Comparison of ENCODE assay signal across 12 mouse cellular contexts in genomic region chr2:170104396-170104795, GRCm38 (mm10). TPM values are rescaled to one million over a fixed set of nuclear protein-coding genes. Genes with fewer than 3 reads are reported as not detected.
DNase-seq lines count a peak whose midpoint lies in the region; ATAC-seq lines count a peak whose summit lies in the region.
"Had no signal": no experiment of that assay in that cellular context is flagged by ENCODE, and none has a peak within 500 bp of the region (broad histone marks: within the 10 kb centered on the region; RNA-seq: fewer than 3 reads in every experiment).

No protein-coding gene starts in this region.

- no peak overlapping the region for H3K27ac ChIP-seq in liver, embryonic 12.5 days
- H3K27ac ChIP-seq in liver, embryonic 11.5 days (ENCODE audit: low read depth, low read length) = no peak overlapping the region
- H3K27ac ChIP-seq: embryonic facial prominence, embryonic 10.5 days; forebrain, embryonic 13.5 days; gastrocnemius, adult 2 months had no signal

- H3K9ac ChIP-seq in liver, embryonic 12.5 days = no peak overlapping the region
- no peak overlapping the region for H3K9ac ChIP-seq in liver, embryonic 11.5 days (ENCODE audit: low read depth, low read length)
- H3K9ac ChIP-seq: forebrain, embryonic 13.5 days; heart, embryonic 12.5 days had no signal

- no peaks in the 10 kb centered on the region for H3K9me3 ChIP-seq in liver, embryonic 12.5 days (replicated peaks)
- no peaks in the 10 kb centered on the region for H3K9me3 ChIP-seq in liver, embryonic 11.5 days (ENCODE audit: control insufficient read depth, low read length)
- H3K9me3 ChIP-seq: embryonic facial prominence, embryonic 10.5 days; forebrain, embryonic 13.5 days; heart, embryonic 12.5 days had no signal

- intact Hi-C loops in left cerebral cortex, postnatal 14 days (cut with DNase I) = loop anchor here (5.0 kb wide), 2 partner anchors 1042 to 1112 kb away; no protein-coding TSS in a partner anchor

- H3K36me3 ChIP-seq in liver, embryonic 12.5 days = peaks cover 31% of the 10 kb centered on the region
- H3K36me3 ChIP-seq in liver, embryonic 11.5 days (ENCODE audit: control insufficient read depth, insufficient read depth, low read length) = peaks cover 4% of the 10 kb centered on the region; the same call in 1 of the 2 replicates

- 0 out of 2 replicates have a peak, but pooled peaks have one; percentile 7 for ATAC-seq in liver, embryonic 12.5 days
- ATAC-seq in liver, embryonic 11.5 days (replicated peaks; ENCODE audit: low FRiP score) = no peak
- peak; percentile 67 for ATAC-seq in activated CD4-positive, CD25-positive, alpha-beta regulatory T cell, adult 4 months

- no peak overlapping the region for H3K4me2 ChIP-seq in liver, embryonic 12.5 days
- H3K4me2 ChIP-seq in liver, embryonic 11.5 days = no peak overlapping the region
- H3K4me2 ChIP-seq: forebrain, embryonic 13.5 days; heart, embryonic 12.5 days had no signal

- 0 out of 2 replicates have a peak, but pooled peaks cover 3% of the 10 kb centered on the region for H3K27me3 ChIP-seq in liver, embryonic 12.5 days (replicated peaks)
- H3K27me3 ChIP-seq in liver, embryonic 11.5 days (replicated peaks; ENCODE audit: control insufficient read depth, insufficient read depth, low read length) = no peaks in the 10 kb centered on the region
- H3K27me3 ChIP-seq: forebrain, embryonic 13.5 days; heart, embryonic 12.5 days had no signal

- no peak overlapping the region for H3K4me3 ChIP-seq in liver, embryonic 12.5 days
- H3K4me3 ChIP-seq in liver, embryonic 11.5 days (ENCODE audit: low read depth, low read length) = no peak overlapping the region
- H3K4me3 ChIP-seq: embryonic facial prominence, embryonic 10.5 days; forebrain, embryonic 13.5 days; gastrocnemius, adult 2 months; heart, embryonic 12.5 days had no signal

- WGBS in liver, embryonic 12.5 days (ENCODE audit: insufficient replicate concordance) = 75% methylated on average over 6 of the region's 6 CpGs
- 88% methylated on average over 6 of the region's 6 CpGs for WGBS in liver, embryonic 11.5 days

- no peaks in the 10 kb centered on the region for H3K4me1 ChIP-seq in liver, embryonic 12.5 days
- H3K4me1 ChIP-seq in liver, embryonic 11.5 days (replicated peaks; ENCODE audit: control insufficient read depth, insufficient read depth, low read length) = no peaks in the 10 kb centered on the region
- H3K4me1 ChIP-seq: embryonic facial prominence, embryonic 10.5 days; heart, embryonic 12.5 days had no signal

- DNase-seq in liver, embryonic 11.5 days (ENCODE audit: low spot score) = no peak
- DNase-seq in CD4-positive, CD25-positive, alpha-beta regulatory T cell, adult 2 months (ENCODE audit: low read depth, low spot score) = peak; percentile 60
- peak; percentile 68 for DNase-seq in naive thymus-derived CD4-positive, alpha-beta T cell, adult 2 months (ENCODE audit: low read depth)
- no peak for DNase-seq in left cerebral cortex, postnatal 14 days (ENCODE audit: low spot score in 2 of 2)
- no peak for DNase-seq in layer of hippocampus, postnatal 36 days
- DNase-seq: gastrocnemius, postnatal 25 days had no signal

RNA-seq across cellular contexts. Expression of gene Zfp217, which starts 43.5 kb away (rescaled TPM):
- polyA plus RNA-seq in liver, embryonic 12.5 days (2016; fragmentation: Nextera tagmentation; extraction: Ambion mirVana) = 3.8 and 4.5 TPM in 2 replicates
- 5.1 and 5.4 TPM in 2 replicates for polyA plus RNA-seq in liver, embryonic 11.5 days (2014; fragmentation: Nextera tagmentation; extraction: Ambion mirVana)
- 10 to 100 TPM in 1 of 2 experiments, 1 to 10 TPM in 1; 9.1 to 10.4 TPM for polyA plus RNA-seq in activated CD4-positive, CD25-positive, alpha-beta regulatory T cell, adult 4 months (2017; shearing (Covaris generic))
- 1 to 10 TPM; 3.3 to 3.7 TPM for total RNA-seq in left cerebral cortex, postnatal 14 days (2021)
- total RNA-seq in layer of hippocampus, postnatal 36 days (2021) = 1 to 10 TPM; 2.3 to 2.5 TPM

Comparison
In these comparisons a context has a peak if more than half of its experiments do, and no peak if none do; other contexts are left out.
1. DNase-seq: peak in CD4-positive, CD25-positive, alpha-beta regulatory T cell, adult 2 months (single experiment) and naive thymus-derived CD4-positive, alpha-beta T cell, adult 2 months (single experiment); none in liver, embryonic 11.5 days (single experiment), left cerebral cortex, postnatal 14 days (0 of 2) and layer of hippocampus, postnatal 36 days (0 of 2).